Mouse (Mus musculus) lung, postnatal 0 days (tissue): ENCODE measurements around the gene Nodal.

ENCODE experiments used
- CTCF ChIP-seq: IDR thresholded peaks from 2 replicates; pipeline ENCODE4 v1.5.1; 2016; ENCODE audit warnings: antibody characterized with exemption, mild to moderate bottlenecking
- EP300 ChIP-seq: IDR thresholded peaks from 2 replicates; pipeline ENCODE4 v1.6.1; 2016; ENCODE audit warnings: antibody characterized with exemption, mild to moderate bottlenecking, control low read depth

- TF ChIP-seq CTCF (no peak), EP300 (no peak)
Measured at GRCm38 (mm10) chr10:61448834-61449233, 31.1 kb downstream of the Nodal start.
